Mouse (Mus musculus) kidney, postnatal 4 days (tissue): ENCODE data around the gene Msi2.
A peak's percentile ranks its signal among the peaks of the same experiment; 100 is the strongest.

Experiments
- DNase-seq, 2 experiments: peaks; one replicate each; pipeline ENCODE4 v3.0.0; 2021; ENCODE audit warnings: mixed read lengths in 2 of 2

The Msi2 gene

GRCm38 (mm10) chr11:88709876-88710614 is 8.3 kb downstream of the Msi2 start:
- DNase-seq, result no peak

GRCm38 (mm10) chr11:88707228-88707775 is 11.0 kb downstream of the Msi2 start:
- DNase-seq, result peak; percentile 37 to 47

- DNase-seq, result no peak
These were observed 13.6 kb downstream of the Msi2 start for GRCm38 (mm10) chr11:88704688-88705087.

GRCm38 (mm10) chr11:88703220-88703619 is 15.1 kb downstream of the Msi2 start:
- no peak for DNase-seq

- DNase-seq, result no peak
These were observed 16.2 kb downstream of the Msi2 start for GRCm38 (mm10) chr11:88701976-88702659.

GRCm38 (mm10) chr11:88701020-88701419 is 17.3 kb downstream of the Msi2 start:
- no peak for DNase-seq

- no peak for DNase-seq
These were observed 18.1 kb downstream of the Msi2 start for GRCm38 (mm10) chr11:88700202-88700711.

GRCm38 (mm10) chr11:88693905-88694893 is 24.1 kb downstream of the Msi2 start:
- peak in 1 of 2 experiments; percentile 31 for DNase-seq

GRCm38 (mm10) chr11:88693002-88693769 is 25.1 kb downstream of the Msi2 start:
- DNase-seq, result peak; percentile 49 to 71

GRCm38 (mm10) chr11:88692374-88692773 is 25.9 kb downstream of the Msi2 start:
- DNase-seq, result peak in 1 of 2 experiments; percentile 13

GRCm38 (mm10) chr11:88690556-88691287 is 27.6 kb downstream of the Msi2 start:
- no peak for DNase-seq

GRCm38 (mm10) chr11:88689831-88690459 is 28.4 kb downstream of the Msi2 start:
- DNase-seq, result peak; percentile 42 to 65

GRCm38 (mm10) chr11:88688644-88689043 is 29.7 kb downstream of the Msi2 start:
- DNase-seq, result no peak

- peak in 1 of 2 experiments; percentile 11 for DNase-seq
These were observed 30.6 kb downstream of the Msi2 start for GRCm38 (mm10) chr11:88687711-88688110.

GRCm38 (mm10) chr11:88687010-88687409 is 31.3 kb downstream of the Msi2 start:
- DNase-seq, result peak; percentile 50 to 68

GRCm38 (mm10) chr11:88686061-88686460 is 32.3 kb downstream of the Msi2 start:
- peak; percentile 59 to 74 for DNase-seq

GRCm38 (mm10) chr11:88683026-88683770 is 35.1 kb downstream of the Msi2 start:
- peak in 1 of 2 experiments; percentile 14 for DNase-seq

- DNase-seq, result no peak
These were observed 41.0 kb downstream of the Msi2 start for GRCm38 (mm10) chr11:88677350-88677749.

- DNase-seq, result no peak
These were observed 41.7 kb downstream of the Msi2 start for GRCm38 (mm10) chr11:88676597-88676996.
